Mouse (Mus musculus) forebrain, postnatal 0 days (tissue): Measurements from ENCODE around the gene Klhl7. TPM values are rescaled to one million over a fixed set of nuclear protein-coding genes. Genes with fewer than 3 reads are reported as not detected.
"Not testable (repeated sequence)": the region's sequence is repeated elsewhere in the genome, so short reads cannot be mapped to it uniquely, and the experiment has no call there.

Experiments used
- ATAC-seq: fragments of 200-750 bp; cut with Nextera tagmentation; 2 replicates; pipeline ENCODE4 v1.8.0; 2017; ENCODE audit warnings: mild to moderate bottlenecking, moderate library complexity
- DNase-seq: peaks from one replicate; pipeline ENCODE4 v3.0.0-alpha.2; 2015
- H3K27ac ChIP-seq: fragments of 300-500 bp; sonication (generic); 2 replicates; pipeline ENCODE4 v1.5.1; 2014; ENCODE audit warnings: low read depth, mild to moderate bottlenecking, antibody characterized with exemption, low read length, moderate library complexity, mixed read lengths
- H3K27me3 ChIP-seq: fragments of 300-500 bp; sonication (generic); 2 replicates; pipeline ENCODE4 v1.6.1; 2014; ENCODE audit warnings: mild to moderate bottlenecking, low read length, mixed read lengths; ENCODE audit not compliant: insufficient read depth
- H3K36me3 ChIP-seq: fragments of 300-500 bp; sonication (generic); 2 replicates; pipeline ENCODE4 v1.6.1; 2014; ENCODE audit warnings: mild to moderate bottlenecking, moderate library complexity; ENCODE audit not compliant: insufficient read depth
- H3K4me1 ChIP-seq: fragments of 300-500 bp; sonication (generic); 2 replicates; pipeline ENCODE4 v1.6.1; 2014; ENCODE audit warnings: antibody characterized with exemption; ENCODE audit not compliant: insufficient read depth
- H3K4me2 ChIP-seq: fragments of 300-500 bp; sonication (generic); 2 replicates; pipeline ENCODE4 v1.6.1; 2014; ENCODE audit warnings: low read depth, mild to moderate bottlenecking, moderate library complexity
- H3K4me3 ChIP-seq: fragments of 300-500 bp; sonication (generic); 2 replicates; pipeline ENCODE4 v1.5.1; 2014; ENCODE audit warnings: low read depth, low read length, mixed read lengths
- H3K9ac ChIP-seq: fragments of 300-500 bp; sonication (generic); 2 replicates; pipeline ENCODE4 v1.6.1; 2014; ENCODE audit warnings: mild to moderate bottlenecking
- H3K9me3 ChIP-seq: fragments of 300-500 bp; sonication (generic); 2 replicates; pipeline ENCODE4 v1.6.1; 2016; ENCODE audit warnings: low read length
- CTCF ChIP-seq: sonication (generic); IDR thresholded peaks from 2 replicates; pipeline ENCODE4 v1.5.1; 2016; ENCODE audit warnings: antibody characterized with exemption, control low read depth, low read depth
- WGBS: fragments of 180-500 bp; shearing (Covaris S2); extraction: QIAGEN DNeasy Blood & Tissue Kit; methylation state at CpG from one replicate; pipeline ENCODE4 v1.1.7; 2014; 5-methylcytosine and 5-hydroxymethylcytosine counted together
- polyA plus RNA-seq: library from polyadenylated mRNA; unstranded; fragments of >200 nt; fragmentation: Nextera tagmentation; extraction: Ambion mirVana; gene quantifications from 2 replicates; pipeline ENCODE4 v1.2.1, GENCODE M21; 2015
- total RNA-seq: library from RNA; depleted of rRNA; stranded (reverse); fragments of >200 nt; gene quantifications from 2 replicates; pipeline ENCODE4 v1.2.3, GENCODE M21; 2014

The Klhl7 gene
- total and polyA plus RNA-seq, 2 experiments from 2014 or later, result 118 to 244 TPM

GRCm38 (mm10) chr5:24095393-24095792, 5.0 kb upstream of the Klhl7 start:
- Histone ChIP-seq H3K27me3 (no peaks in the 10 kb centered on the region), H3K4me2 (no peak overlapping the region), H3K36me3 (no peaks in the 10 kb centered on the region), H3K9ac (no peak overlapping the region), H3K9me3 (no peaks in the 10 kb centered on the region), H3K4me3 (no peak overlapping the region), H3K4me1 (peaks cover 5% of the 10 kb centered on the region; the same call in 1 of the 2 replicates), H3K27ac (no peak overlapping the region)
- no peak for TF ChIP-seq CTCF
- ATAC-seq (no peak), DNase-seq (no peak)
- WGBS, result 85% methylated on average over 6 of the region's 6 CpGs

- WGBS, result 76% methylated on average over 5 of the region's 5 CpGs
- no peak overlapping the region for H3K4me3 ChIP-seq
- no peaks in the 10 kb centered on the region for H3K36me3 ChIP-seq
- TF ChIP-seq CTCF, result no peak
- no peaks in the 10 kb centered on the region for H3K9me3 ChIP-seq
- ATAC-seq (no peak), DNase-seq (no peak)
- H3K27ac ChIP-seq, result no peak overlapping the region
- no peak overlapping the region for H3K4me2 ChIP-seq
- H3K4me1 ChIP-seq, result peaks cover 5% of the 10 kb centered on the region; the same call in 1 of the 2 replicates
- no peak overlapping the region for H3K9ac ChIP-seq
- no peaks in the 10 kb centered on the region for H3K27me3 ChIP-seq
Measured at GRCm38 (mm10) chr5:24095881-24096280, 4.5 kb upstream of the Klhl7 start.

- peak; percentile 77 for DNase-seq
- Histone ChIP-seq H3K4me3 (peak overlapping the region; percentile 76), H3K27ac (peak overlapping the region; percentile 98), H3K4me1 (peaks cover 17% of the 10 kb centered on the region), H3K36me3 (no peaks in the 10 kb centered on the region), H3K27me3 (no peaks in the 10 kb centered on the region), H3K4me2 (peak overlapping the region; percentile 63), H3K9me3 (no peaks in the 10 kb centered on the region), H3K9ac (peak overlapping the region; percentile 91)
- under 1% methylated on average over 39 of the region's 46 CpGs for WGBS
- peak; percentile 88 for ATAC-seq
- no peak for TF ChIP-seq CTCF
Measured at GRCm38 (mm10) chr5:24100810-24101311, 456 bp downstream of the Klhl7 start.

- Histone ChIP-seq H3K27ac (peak overlapping the region; percentile 98), H3K27me3 (no peaks in the 10 kb centered on the region), H3K4me2 (peak overlapping the region; percentile 63), H3K9me3 (no peaks in the 10 kb centered on the region), H3K36me3 (no peaks in the 10 kb centered on the region), H3K9ac (peak overlapping the region; percentile 91), H3K4me1 (peaks cover 17% of the 10 kb centered on the region), H3K4me3 (peak overlapping the region; percentile 76)
- 3% methylated on average over 8 of the region's 8 CpGs for WGBS
- ATAC-seq (peak; percentile 40; the same call in 1 of the 2 replicates), DNase-seq (peak; percentile 83)
- TF ChIP-seq CTCF, result peak; percentile 54
Measured at GRCm38 (mm10) chr5:24101446-24102140, 1.2 kb downstream of the Klhl7 start.

GRCm38 (mm10) chr5:24103235-24103634, 2.8 kb downstream of the Klhl7 start:
- not testable (repeated sequence) for DNase-seq, H3K9ac ChIP-seq, H3K4me3 ChIP-seq, H3K36me3 ChIP-seq, H3K9me3 ChIP-seq, H3K27ac ChIP-seq, ATAC-seq, H3K27me3 ChIP-seq
- 40% methylated on average over 2 of the region's 2 CpGs for WGBS
- TF ChIP-seq CTCF, result 0 out of 2 replicates have a peak, but pooled peaks have one; percentile 23
- H3K4me2 ChIP-seq, result peak overlapping the region; percentile 63; the same call in 1 of the 2 replicates
- H3K4me1 ChIP-seq, result peaks cover 17% of the 10 kb centered on the region

- H3K27ac ChIP-seq, result no peak overlapping the region
- ATAC-seq (no peak), DNase-seq (no peak)
- H3K4me3 ChIP-seq, result no peak overlapping the region
- 33% methylated on average over 2 of the region's 2 CpGs for WGBS
- H3K36me3 ChIP-seq, result no peaks in the 10 kb centered on the region; the same call in 1 of the 2 replicates
- H3K9me3 ChIP-seq, result no peaks in the 10 kb centered on the region
- H3K27me3 ChIP-seq, result no peaks in the 10 kb centered on the region
- H3K9ac ChIP-seq, result no peak overlapping the region
- H3K4me1 ChIP-seq, result peaks cover 17% of the 10 kb centered on the region
- no peak overlapping the region for H3K4me2 ChIP-seq
- no peak for TF ChIP-seq CTCF
Measured at GRCm38 (mm10) chr5:24103841-24104240, 3.4 kb downstream of the Klhl7 start.

GRCm38 (mm10) chr5:24107071-24107739, 6.8 kb downstream of the Klhl7 start:
- DNase-seq (no peak), ATAC-seq (no peak)
- no peak overlapping the region for H3K4me3 ChIP-seq
- no peaks in the 10 kb centered on the region for H3K27me3 ChIP-seq
- no peak overlapping the region for H3K9ac ChIP-seq
- no peak for TF ChIP-seq CTCF
- H3K4me2 ChIP-seq, result no peak overlapping the region
- no peaks in the 10 kb centered on the region for H3K9me3 ChIP-seq
- no peaks in the 10 kb centered on the region; the same call in 1 of the 2 replicates for H3K36me3 ChIP-seq
- H3K27ac ChIP-seq, result no peak overlapping the region
- peaks cover 11% of the 10 kb centered on the region for H3K4me1 ChIP-seq
- WGBS, result 94% methylated on average over 7 of the region's 7 CpGs
